Mouse (Mus musculus): ENCODE measurements at regions not wholly inside any gene's neighbourhood (a gene's known extent, or its start where the extent isn't known, plus 50 kb on each side); places are given as distances from the start of the nearest gene placed in this dataset.

GRCm38 (mm10) chr8:6207617-6208349 is 1102.6 kb upstream of the Slc10a2 start:
- H3K9me3 ChIP-seq (replicated peaks; ENCODE audit: insufficient read depth, low read length): no peaks in the 10 kb centered on the region
- H3K27me3 ChIP-seq (ENCODE audit: control insufficient read depth in 1 of 2, insufficient read depth in 2 of 2, low read length in 2 of 2): no peaks in the 10 kb centered on the region
- H3K4me1 ChIP-seq (ENCODE audit: control insufficient read depth in 1 of 2, insufficient read depth in 2 of 2, low read length in 2 of 2): no peaks in the 10 kb centered on the region
- H3K79me2 ChIP-seq (ENCODE audit: control insufficient read depth, insufficient read depth, low read length, poor library complexity): no peaks in the 10 kb centered on the region
- DNase-seq (ENCODE audit: low read depth, low spot score): no peak
- H3K4me3 ChIP-seq (ENCODE audit: control insufficient read depth in 1 of 2, insufficient read depth in 1 of 2, low read depth in 2 of 2, low read length in 2 of 2): no peak overlapping the region
- H3K36me3 ChIP-seq (ENCODE audit: control insufficient read depth in 1 of 2, insufficient read depth in 2 of 2, low read length in 2 of 2): no peaks in the 10 kb centered on the region
- H3K27ac ChIP-seq (ENCODE audit: control insufficient read depth, low read depth, low read length): no peak overlapping the region
- no peak overlapping the region for H3K9ac ChIP-seq (ENCODE audit: control insufficient read depth, low read depth, low read length, poor library complexity, severe bottlenecking)
- TF ChIP-seq NELFE (IDR thresholded peaks at IDR 0.05; ENCODE audit: low read depth, low read length) (no peak), ZNF384 (IDR thresholded peaks at IDR 0.05; ENCODE audit: low read depth, low read length) (no peak), KAT2A (conservative IDR thresholded peaks at IDR 0.05; ENCODE audit: low read depth, low read length) (no peak), HCFC1 (IDR thresholded peaks at IDR 0.05; ENCODE audit: low read depth, low read length) (no peak), ZC3H11A (IDR thresholded peaks at IDR 0.05; ENCODE audit: low read depth, low read length) (no peak), CHD2 (IDR thresholded peaks at IDR 0.05; ENCODE audit: low read length) (no peak), JUND (IDR thresholded peaks at IDR 0.05; ENCODE audit: low read depth, low read length) (no peak), MAX (IDR thresholded peaks at IDR 0.05; ENCODE audit: low read length) (no peak), ETS1 (IDR thresholded peaks at IDR 0.05; ENCODE audit: low read depth, low read length) (no peak), MYB (IDR thresholded peaks at IDR 0.05; ENCODE audit: low read depth, low read length) (no peak), POLR2AphosphoS2 (IDR thresholded peaks at IDR 0.05; ENCODE audit: low read length) (no peak), RAD21 (IDR thresholded peaks at IDR 0.05; ENCODE audit: low read depth, low read length) (no peak), USF1 (IDR thresholded peaks at IDR 0.05; ENCODE audit: low read depth, low read length) (no peak), POLR2AphosphoS5 (IDR thresholded peaks at IDR 0.05; ENCODE audit: borderline replicate concordance, low read depth, low read length) (no peak), ZMIZ1 (IDR thresholded peaks at IDR 0.05; ENCODE audit: low read depth, low read length) (no peak), CHD1 (IDR thresholded peaks at IDR 0.05; ENCODE audit: low read depth, low read length) (no peak), CTCF (IDR thresholded peaks at IDR 0.05 in 2 of 3, conservative IDR thresholded peaks at IDR 0.05 in 1 of 3; ENCODE audit: control insufficient read depth in 1 of 3, insufficient read depth in 1 of 3, low read depth in 2 of 3, low read length in 3 of 3, poor library complexity in 1 of 3, severe bottlenecking in 1 of 3) (no peak), MAFK (IDR thresholded peaks at IDR 0.05; ENCODE audit: borderline replicate concordance, low read depth, low read length) (no peak)

GRCm38 (mm10) chr8:6204051-6204745 is 1099.0 kb upstream of the Slc10a2 start:
- H3K4me3 ChIP-seq (ENCODE audit: control insufficient read depth in 1 of 2, insufficient read depth in 1 of 2, low read depth in 2 of 2, low read length in 2 of 2): no peak overlapping the region
- H3K9me3 ChIP-seq (replicated peaks; ENCODE audit: insufficient read depth, low read length): no peaks in the 10 kb centered on the region
- TF ChIP-seq UBTF (IDR thresholded peaks at IDR 0.05; ENCODE audit: borderline replicate concordance, insufficient read depth, low read depth, low read length): no peak
- no peak for TF ChIP-seq TCF12 (IDR thresholded peaks at IDR 0.05; ENCODE audit: low read depth, low read length)
- TF ChIP-seq SIN3A (IDR thresholded peaks at IDR 0.05; ENCODE audit: low read length): no peak
- TF ChIP-seq CHD2 (IDR thresholded peaks at IDR 0.05; ENCODE audit: low read length): no peak
- TF ChIP-seq MAFK (IDR thresholded peaks at IDR 0.05; ENCODE audit: borderline replicate concordance, low read depth, low read length): no peak
- TF ChIP-seq ETS1 (IDR thresholded peaks at IDR 0.05; ENCODE audit: low read depth, low read length): no peak
- TF ChIP-seq NELFE (IDR thresholded peaks at IDR 0.05; ENCODE audit: low read depth, low read length): no peak
- no peak for TF ChIP-seq MAZ (IDR thresholded peaks at IDR 0.05; ENCODE audit: low read depth, low read length)
- no peak for TF ChIP-seq ZMIZ1 (IDR thresholded peaks at IDR 0.05; ENCODE audit: low read depth, low read length)
- no peak for TF ChIP-seq USF1 (IDR thresholded peaks at IDR 0.05; ENCODE audit: low read depth, low read length)
- no peak for TF ChIP-seq RCOR1 (IDR thresholded peaks at IDR 0.05; ENCODE audit: low read depth, low read length)
- TF ChIP-seq E2F4 (IDR thresholded peaks at IDR 0.05; ENCODE audit: borderline replicate concordance, low read depth, low read length): no peak
- no peak for TF ChIP-seq MXI1 (IDR thresholded peaks at IDR 0.05; ENCODE audit: low read depth, low read length)
- no peak for TF ChIP-seq ZC3H11A (IDR thresholded peaks at IDR 0.05; ENCODE audit: low read depth, low read length)
- TF ChIP-seq KAT2A (conservative IDR thresholded peaks at IDR 0.05; ENCODE audit: low read depth, low read length): no peak
- TF ChIP-seq RAD21 (IDR thresholded peaks at IDR 0.05; ENCODE audit: low read depth, low read length): no peak
- TF ChIP-seq GABPA (IDR thresholded peaks at IDR 0.05; ENCODE audit: low read depth, low read length): no peak
- no peak for DNase-seq (ENCODE audit: low read depth, low spot score)
- no peak overlapping the region for H3K27ac ChIP-seq (ENCODE audit: control insufficient read depth, low read depth, low read length)
- no peaks in the 10 kb centered on the region for H3K79me2 ChIP-seq (ENCODE audit: control insufficient read depth, insufficient read depth, low read length, poor library complexity)
- no peaks in the 10 kb centered on the region for H3K36me3 ChIP-seq (ENCODE audit: control insufficient read depth in 1 of 2, insufficient read depth in 2 of 2, low read length in 2 of 2)
- no peaks in the 10 kb centered on the region for H3K4me1 ChIP-seq (ENCODE audit: control insufficient read depth in 1 of 2, insufficient read depth in 2 of 2, low read length in 2 of 2)
- no peak overlapping the region for H3K9ac ChIP-seq (ENCODE audit: control insufficient read depth, low read depth, low read length, poor library complexity, severe bottlenecking)
- no peaks in the 10 kb centered on the region for H3K27me3 ChIP-seq (ENCODE audit: control insufficient read depth in 1 of 2, insufficient read depth in 2 of 2, low read length in 2 of 2)
